Mouse (Mus musculus) heart, embryonic 16.5 days (tissue): ENCODE data around the gene Mreg. TPM values are rescaled to one million over a fixed set of nuclear protein-coding genes. Genes with fewer than 3 reads are reported as not detected.

Source experiments
- ATAC-seq: fragments of 200-750 bp; cut with Nextera tagmentation; replicated peaks from 2 replicates; pipeline ENCODE4 v1.8.0; 2017; ENCODE audit warnings: moderate number of reproducible peaks; ENCODE audit not compliant: insufficient read depth, low FRiP score; ENCODE audit errors: extremely low read depth
- H3K27ac ChIP-seq: fragments of 300-500 bp; sonication (generic); 2 replicates; pipeline ENCODE4 v1.5.1; 2014; ENCODE audit warnings: mild to moderate bottlenecking, low read length, control low read depth, moderate library complexity
- H3K27me3 ChIP-seq: fragments of 300-500 bp; sonication (generic); 2 replicates; pipeline ENCODE4 v1.6.1; 2014; ENCODE audit warnings: low read length, mixed read lengths; ENCODE audit not compliant: control insufficient read depth, insufficient read depth
- H3K36me3 ChIP-seq: fragments of 300-500 bp; sonication (generic); 2 replicates; pipeline ENCODE4 v1.6.1; 2014; ENCODE audit not compliant: control insufficient read depth, insufficient read depth
- H3K4me1 ChIP-seq: fragments of 300-500 bp; sonication (generic); 2 replicates; pipeline ENCODE4 v1.6.1; 2014; ENCODE audit warnings: low read length, mixed read lengths; ENCODE audit not compliant: control insufficient read depth, insufficient read depth
- H3K4me2 ChIP-seq: fragments of 300-500 bp; sonication (generic); 2 replicates; pipeline ENCODE4 v1.6.1; 2014; ENCODE audit warnings: low read depth, mild to moderate bottlenecking, control low read depth, low read length
- H3K4me3 ChIP-seq: fragments of 300-500 bp; sonication (generic); 2 replicates; pipeline ENCODE4 v1.5.1; 2014; ENCODE audit warnings: mild to moderate bottlenecking, control low read depth, low read length
- H3K9ac ChIP-seq: fragments of 300-500 bp; sonication (generic); 2 replicates; pipeline ENCODE4 v1.6.1; 2014; ENCODE audit warnings: low read length, control low read depth
- H3K9me3 ChIP-seq: fragments of 300-500 bp; sonication (generic); replicated peaks from 2 replicates; pipeline ENCODE4 v1.6.1; 2016; ENCODE audit warnings: low read length; ENCODE audit not compliant: control insufficient read depth
- WGBS: fragments of 180-500 bp; shearing (Covaris S2); extraction: QIAGEN DNeasy Blood & Tissue Kit; methylation state at CpG from one replicate; pipeline ENCODE4 v1.1.7; 2014; 5-methylcytosine and 5-hydroxymethylcytosine counted together
- polyA plus RNA-seq: library from polyadenylated mRNA; unstranded; fragments of >200 nt; fragmentation: Nextera tagmentation; extraction: Ambion mirVana; gene quantifications from 2 replicates; pipeline ENCODE4 v1.2.1, GENCODE M21; 2015

The Mreg gene
- polyA plus RNA-seq, 1 experiment from 2014 or later, result 18.8 TPM

DNA sequence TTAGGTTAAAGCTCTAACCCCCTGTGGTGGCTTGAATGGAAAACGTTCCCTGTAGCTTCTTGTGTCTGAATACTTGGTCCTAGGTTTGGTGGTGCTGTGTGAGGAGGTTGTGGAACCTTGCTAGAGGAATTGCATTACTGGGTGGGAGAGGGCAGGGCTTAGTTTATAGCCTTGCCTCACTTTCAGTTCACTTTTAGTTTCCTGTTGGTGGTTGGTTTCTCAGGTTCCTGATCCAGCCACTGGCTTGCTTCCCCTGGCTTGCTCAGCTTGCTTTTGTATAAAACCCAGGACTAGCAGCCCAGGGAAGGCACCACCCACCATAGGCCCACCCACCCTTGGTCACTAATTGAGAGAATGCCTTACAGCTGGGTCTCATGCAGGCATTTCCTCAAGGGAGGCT is 77.6 kb downstream of the Mreg start:
- ATAC-seq, result no peak
- Histone ChIP-seq H3K9ac (no peak overlapping the region), H3K4me3 (no peak overlapping the region), H3K4me2 (no peak overlapping the region), H3K4me1 (no peaks in the 10 kb centered on the region), H3K27me3 (no peaks in the 10 kb centered on the region), H3K27ac (no peak overlapping the region), H3K9me3 (peaks cover 10% of the 10 kb centered on the region), H3K36me3 (no peaks in the 10 kb centered on the region)
- WGBS, result 60% methylated on average over 1 of the region's 1 CpGs

DNA sequence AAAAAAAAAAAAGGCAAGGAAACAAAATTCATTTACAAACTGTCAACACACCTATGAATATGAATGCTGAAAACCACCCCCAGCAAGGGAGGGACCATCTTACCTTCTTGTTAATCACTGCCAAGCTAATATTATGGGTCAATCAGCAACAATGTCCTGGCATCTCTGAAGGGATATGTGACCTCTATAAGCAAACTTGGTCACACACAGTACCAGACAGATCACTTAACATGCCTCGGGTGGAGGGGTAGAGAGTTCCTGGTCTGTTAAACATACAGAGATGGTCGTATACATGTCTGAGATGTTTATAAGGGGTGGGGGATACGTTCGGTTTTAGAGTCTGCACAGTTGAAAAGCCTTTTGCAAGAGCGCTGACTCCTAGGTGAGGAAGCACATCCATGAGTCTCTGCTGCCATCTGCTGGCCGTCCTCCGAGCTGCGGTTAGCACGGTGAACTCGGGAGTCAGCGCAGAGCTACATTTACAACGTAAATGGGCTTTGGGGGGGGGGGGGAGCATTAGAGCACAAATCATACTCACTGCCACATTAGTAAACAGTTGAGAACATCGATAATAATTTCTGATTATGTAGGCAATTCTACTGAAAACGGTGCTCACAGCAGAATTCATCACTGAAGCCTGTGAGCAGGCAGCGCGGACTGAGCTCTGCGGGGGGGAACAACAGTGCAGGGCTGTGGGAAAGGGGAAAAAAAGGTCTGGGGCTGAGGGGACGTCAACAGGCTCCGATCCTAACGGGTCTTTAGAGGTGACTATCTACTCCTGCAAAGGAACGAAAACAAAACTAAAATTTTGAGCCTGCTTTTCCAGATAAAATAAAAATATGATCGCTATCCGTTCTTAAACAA is 88.4 kb downstream of the Mreg start:
- no peaks in the 10 kb centered on the region for H3K9me3 ChIP-seq
- H3K27ac ChIP-seq, result no peak overlapping the region
- H3K36me3 ChIP-seq, result no peaks in the 10 kb centered on the region
- peak overlapping the region; percentile 62 for H3K9ac ChIP-seq
- peak overlapping the region; percentile 50; the same call in 1 of the 2 replicates for H3K4me2 ChIP-seq
- H3K4me3 ChIP-seq, result peak overlapping the region; percentile 19; the same call in 1 of the 2 replicates
- H3K27me3 ChIP-seq, result no peaks in the 10 kb centered on the region
- no peak for ATAC-seq
- WGBS, result 31% methylated on average over 23 of the region's 23 CpGs
- no peaks in the 10 kb centered on the region for H3K4me1 ChIP-seq

DNA sequence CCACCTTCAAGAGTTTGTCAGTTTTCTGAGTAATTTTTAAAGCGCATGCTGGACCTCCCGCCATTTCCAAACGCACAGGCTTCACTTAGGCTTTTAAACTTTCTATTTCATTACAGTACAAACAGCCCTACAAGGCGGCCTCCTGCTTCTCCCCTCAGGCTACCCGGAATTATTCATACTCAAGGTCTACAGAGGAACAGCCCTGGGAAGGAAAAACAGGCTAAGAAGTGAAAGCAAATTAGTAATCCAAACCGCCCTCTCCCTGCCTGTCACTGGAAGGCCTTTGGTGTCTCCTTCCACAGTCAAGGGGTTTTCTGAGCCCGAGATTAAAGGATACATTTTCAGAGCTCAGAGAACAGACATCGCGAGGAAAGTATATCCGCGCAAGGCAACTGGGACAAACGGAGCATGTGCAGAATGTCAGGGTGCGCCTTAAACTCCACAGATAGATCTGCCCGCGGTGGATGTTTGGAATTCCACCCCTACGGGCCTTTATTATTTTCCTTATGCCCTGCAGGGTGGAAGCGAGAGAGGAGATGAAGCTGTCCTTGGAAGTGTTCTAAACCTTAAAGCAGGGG is 90.4 kb downstream of the Mreg start:
- H3K9ac ChIP-seq, result no peak overlapping the region
- H3K36me3 ChIP-seq, result no peaks in the 10 kb centered on the region
- H3K4me1 ChIP-seq, result no peaks in the 10 kb centered on the region
- no peak for ATAC-seq
- no peak overlapping the region for H3K4me2 ChIP-seq
- no peaks in the 10 kb centered on the region for H3K9me3 ChIP-seq
- 82% methylated on average over 17 of the region's 17 CpGs for WGBS
- H3K27ac ChIP-seq, result no peak overlapping the region
- H3K4me3 ChIP-seq, result no peak overlapping the region
- no peaks in the 10 kb centered on the region for H3K27me3 ChIP-seq

DNA sequence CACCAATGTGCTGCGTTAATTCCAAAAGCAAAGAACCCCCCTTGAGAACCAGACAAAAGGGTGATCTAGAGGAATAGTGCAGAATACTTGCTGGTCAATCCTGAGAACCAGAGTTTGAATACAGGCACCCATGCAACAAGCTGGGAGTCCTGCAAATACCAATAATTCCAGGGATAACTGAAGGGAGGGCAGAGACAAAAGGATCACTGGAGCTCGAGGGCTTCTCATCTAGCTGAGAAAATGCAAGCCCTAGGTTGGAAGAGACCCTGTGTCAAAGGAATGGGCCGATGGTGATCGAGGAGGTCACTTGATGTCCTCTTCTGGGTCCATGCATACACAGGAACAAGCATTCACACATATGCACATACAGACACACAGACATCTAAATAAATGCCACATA is 92.1 kb downstream of the Mreg start:
- no peaks in the 10 kb centered on the region for H3K27me3 ChIP-seq
- H3K9me3 ChIP-seq, result no peaks in the 10 kb centered on the region
- H3K4me2 ChIP-seq, result no peak overlapping the region
- WGBS, result 67% methylated on average over 4 of the region's 4 CpGs
- no peak for ATAC-seq
- H3K9ac ChIP-seq, result no peak overlapping the region
- H3K36me3 ChIP-seq, result no peaks in the 10 kb centered on the region
- H3K27ac ChIP-seq, result no peak overlapping the region
- no peak overlapping the region for H3K4me3 ChIP-seq
- no peaks in the 10 kb centered on the region for H3K4me1 ChIP-seq

DNA sequence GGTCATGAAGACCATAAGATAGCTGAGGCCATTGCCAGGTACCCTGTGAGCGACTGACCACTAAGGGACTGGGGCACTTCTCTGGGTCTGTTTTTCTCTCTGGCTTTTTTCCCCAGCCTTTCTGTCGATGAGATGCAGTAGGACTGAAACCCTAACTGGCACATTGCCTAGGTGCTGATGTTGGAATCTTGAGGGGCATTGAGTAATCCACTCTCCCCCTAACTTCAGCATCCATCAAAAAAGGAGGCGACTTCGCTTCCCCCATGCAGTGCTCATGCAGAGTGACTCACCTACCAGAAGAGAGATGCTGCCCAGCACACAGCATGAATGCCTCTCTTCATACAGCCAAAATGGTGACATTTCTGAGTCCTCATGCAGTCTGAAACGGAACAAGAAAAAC is 97.9 kb downstream of the Mreg start:
- Histone ChIP-seq H3K4me2 (no peak overlapping the region), H3K9ac (no peak overlapping the region), H3K9me3 (no peaks in the 10 kb centered on the region), H3K4me1 (no peaks in the 10 kb centered on the region), H3K36me3 (no peaks in the 10 kb centered on the region), H3K27me3 (no peaks in the 10 kb centered on the region), H3K4me3 (no peak overlapping the region), H3K27ac (no peak overlapping the region)
- WGBS, result 78% methylated on average over 5 of the region's 5 CpGs
- ATAC-seq, result no peak

Other genes starting within 250 kb of the Mreg start
- 22.9 and 23.4 TPM in 2 replicates for gene Pecr, start 72.0 kb upstream of the Mreg start, polyA plus RNA-seq
- 2.0 and 3.4 TPM in 2 replicates for gene Tmem169, start 72.1 kb upstream of the Mreg start, polyA plus RNA-seq
- gene Xrcc5, start 95.1 kb upstream of the Mreg start, polyA plus RNA-seq, result 19.6 and 23.4 TPM in 2 replicates